Mouse (Mus musculus): ENCODE measurements at regions not wholly inside any gene's neighbourhood (a gene's known extent, or its start where the extent isn't known, plus 50 kb on each side); places are given as distances from the start of the nearest gene placed in this dataset.

GRCm38 (mm10) chr13:43938611-43939010 is 154.0 kb downstream of the Cd83 start:
- H3K4me3 ChIP-seq (ENCODE audit: insufficient read depth, low read length) = no peak overlapping the region
- TF ChIP-seq CTCF (IDR thresholded peaks at IDR 0.05; ENCODE audit: extremely low read depth, insufficient read depth, low read length) (no peak), POLR2A (IDR thresholded peaks at IDR 0.05; ENCODE audit: extremely low read depth, insufficient read depth, low read length) (no peak)
- H3K4me1 ChIP-seq (ENCODE audit: control insufficient read depth, insufficient read depth, low read length) = peaks cover 3% of the 10 kb centered on the region
- H3K27ac ChIP-seq (ENCODE audit: insufficient read depth, low read length) = no peak overlapping the region

GRCm38 (mm10) chr13:43939375-43939774 is 154.8 kb downstream of the Cd83 start:
- H3K27ac ChIP-seq (ENCODE audit: insufficient read depth, low read length) = no peak overlapping the region
- TF ChIP-seq CTCF (IDR thresholded peaks at IDR 0.05; ENCODE audit: extremely low read depth, insufficient read depth, low read length) (no peak), POLR2A (IDR thresholded peaks at IDR 0.05; ENCODE audit: extremely low read depth, insufficient read depth, low read length) (no peak)
- peaks cover 3% of the 10 kb centered on the region for H3K4me1 ChIP-seq (ENCODE audit: control insufficient read depth, insufficient read depth, low read length)
- H3K4me3 ChIP-seq (ENCODE audit: insufficient read depth, low read length) = no peak overlapping the region

- TF ChIP-seq CTCF (IDR thresholded peaks at IDR 0.05; ENCODE audit: extremely low read depth, insufficient read depth, low read length) = no peak
- no peak for TF ChIP-seq POLR2A (IDR thresholded peaks at IDR 0.05; ENCODE audit: extremely low read depth, insufficient read depth, low read length)
- Histone ChIP-seq H3K4me1 (ENCODE audit: control insufficient read depth, insufficient read depth, low read length) (no peaks in the 10 kb centered on the region; the same call in 1 of the 2 replicates), H3K4me3 (ENCODE audit: insufficient read depth, low read length) (no peak overlapping the region), H3K27ac (ENCODE audit: insufficient read depth, low read length) (no peak overlapping the region)
Measured at GRCm38 (mm10) chr13:43941731-43942130, 157.2 kb downstream of the Cd83 start.

GRCm38 (mm10) chr13:43948606-43949005 is 164.0 kb downstream of the Cd83 start:
- Histone ChIP-seq H3K4me3 (ENCODE audit: insufficient read depth, low read length) (no peak overlapping the region), H3K27ac (ENCODE audit: insufficient read depth, low read length) (no peak overlapping the region), H3K4me1 (ENCODE audit: control insufficient read depth, insufficient read depth, low read length) (no peaks in the 10 kb centered on the region)
- TF ChIP-seq CTCF (IDR thresholded peaks at IDR 0.05; ENCODE audit: extremely low read depth, insufficient read depth, low read length) (no peak), POLR2A (IDR thresholded peaks at IDR 0.05; ENCODE audit: extremely low read depth, insufficient read depth, low read length) (no peak)

DNA sequence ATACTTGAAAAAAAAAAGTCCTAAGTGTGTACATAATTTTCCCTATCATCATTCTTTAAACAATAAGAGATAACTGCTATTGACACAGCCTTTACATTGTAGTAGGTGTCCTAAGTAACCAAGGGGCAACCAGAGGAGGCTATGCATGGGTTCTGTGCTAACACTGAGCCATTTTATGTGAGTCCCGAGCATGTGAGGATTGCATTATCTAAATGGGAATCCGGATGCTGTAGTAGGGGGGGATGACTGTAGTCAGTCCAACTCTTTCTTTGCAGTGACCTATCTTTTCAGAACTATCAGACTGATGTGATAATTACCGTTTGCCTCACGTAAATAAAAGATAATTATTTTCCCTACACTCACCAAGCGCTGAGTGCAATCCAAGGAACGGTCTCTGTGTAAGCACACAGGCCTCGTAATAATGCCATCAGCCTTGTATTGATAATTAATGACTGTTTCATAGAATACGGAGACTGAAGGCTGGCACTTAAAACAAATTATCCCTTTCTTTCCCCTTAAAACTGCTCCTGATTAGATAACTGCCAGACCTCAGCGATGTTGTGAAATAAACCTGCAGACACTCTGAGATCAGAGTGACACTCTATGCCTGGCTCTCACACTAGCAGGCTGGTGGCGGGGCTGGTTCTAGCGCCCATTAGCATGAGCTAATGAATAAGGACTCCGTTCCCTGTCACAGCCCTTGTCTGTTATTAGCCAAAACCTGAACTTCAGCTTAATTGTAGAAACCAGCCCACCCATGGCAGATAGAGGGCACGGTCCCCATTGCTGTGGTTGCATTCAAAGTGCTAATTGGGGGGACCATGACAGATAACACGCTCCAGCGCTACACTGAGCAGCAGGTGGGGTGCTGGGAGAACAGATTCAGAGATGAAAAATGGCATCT is 165.4 kb downstream of the Cd83 start:
- Histone ChIP-seq H3K27ac (ENCODE audit: insufficient read depth, low read length) (no peak overlapping the region), H3K4me1 (ENCODE audit: control insufficient read depth, insufficient read depth, low read length) (no peaks in the 10 kb centered on the region), H3K4me3 (ENCODE audit: insufficient read depth, low read length) (no peak overlapping the region)
- TF ChIP-seq CTCF (IDR thresholded peaks at IDR 0.05; ENCODE audit: extremely low read depth, insufficient read depth, low read length) (no peak), POLR2A (IDR thresholded peaks at IDR 0.05; ENCODE audit: extremely low read depth, insufficient read depth, low read length) (no peak)

DNA sequence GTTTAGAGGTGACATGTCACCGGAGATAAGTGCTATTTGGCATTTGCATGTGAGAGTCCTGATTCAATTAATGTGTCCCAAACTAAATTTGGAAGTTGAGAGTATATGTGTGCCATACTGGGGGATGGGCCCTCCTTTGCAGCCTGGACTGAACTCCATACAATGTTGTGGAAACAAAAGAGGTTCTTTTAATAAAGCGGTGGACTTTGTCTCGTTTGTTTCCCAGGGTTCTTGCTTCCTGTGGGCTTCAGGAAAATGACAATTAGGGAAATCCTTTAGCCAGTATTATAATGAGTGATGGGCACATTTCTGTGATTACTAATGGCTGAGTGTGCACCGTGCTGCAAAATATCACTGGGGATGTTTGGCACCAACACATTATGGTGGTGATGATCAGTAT is 167.9 kb downstream of the Cd83 start:
- Histone ChIP-seq H3K4me3 (ENCODE audit: insufficient read depth, low read length) (no peak overlapping the region), H3K27ac (ENCODE audit: insufficient read depth, low read length) (no peak overlapping the region), H3K4me1 (ENCODE audit: control insufficient read depth, insufficient read depth, low read length) (no peaks in the 10 kb centered on the region)
- TF ChIP-seq POLR2A (IDR thresholded peaks at IDR 0.05; ENCODE audit: extremely low read depth, insufficient read depth, low read length) (no peak), CTCF (IDR thresholded peaks at IDR 0.05; ENCODE audit: extremely low read depth, insufficient read depth, low read length) (no peak)

DNA sequence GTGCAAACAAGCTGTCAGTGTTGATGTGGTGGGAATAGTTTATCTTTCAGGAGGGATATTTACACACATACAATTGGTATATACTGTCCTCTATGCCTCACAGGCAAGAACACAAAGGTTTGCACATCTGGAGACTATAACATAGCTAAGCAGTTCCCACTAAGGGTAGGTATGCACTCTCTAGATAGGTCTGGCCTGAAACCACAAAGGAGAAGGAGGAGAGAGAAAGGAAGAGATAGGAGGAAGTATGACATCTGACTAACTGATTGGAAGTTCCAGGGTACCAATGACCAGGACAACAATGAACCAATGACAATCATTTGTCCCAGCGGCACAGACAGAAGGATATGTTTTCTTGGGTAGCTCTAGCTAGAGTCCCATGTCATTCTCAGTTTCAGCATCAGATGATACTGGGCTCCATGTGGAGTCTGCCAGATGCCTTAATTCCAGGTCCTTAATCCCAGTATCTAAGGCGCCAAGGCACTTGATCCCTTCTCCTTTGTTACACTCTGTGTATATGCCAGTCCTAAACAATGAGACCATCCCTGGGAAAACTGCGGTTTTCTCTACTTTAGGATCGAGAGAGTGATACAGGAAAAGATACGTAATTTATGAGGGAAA is 168.5 kb downstream of the Cd83 start:
- no peak overlapping the region for H3K4me3 ChIP-seq (ENCODE audit: insufficient read depth, low read length)
- no peak overlapping the region for H3K27ac ChIP-seq (ENCODE audit: insufficient read depth, low read length)
- TF ChIP-seq POLR2A (IDR thresholded peaks at IDR 0.05; ENCODE audit: extremely low read depth, insufficient read depth, low read length) (no peak), CTCF (IDR thresholded peaks at IDR 0.05; ENCODE audit: extremely low read depth, insufficient read depth, low read length) (no peak)
- no peaks in the 10 kb centered on the region for H3K4me1 ChIP-seq (ENCODE audit: control insufficient read depth, insufficient read depth, low read length)

GRCm38 (mm10) chr13:43954714-43955393 is 170.3 kb downstream of the Cd83 start:
- no peak overlapping the region for H3K4me3 ChIP-seq (ENCODE audit: insufficient read depth, low read length)
- no peak for TF ChIP-seq CTCF (IDR thresholded peaks at IDR 0.05; ENCODE audit: extremely low read depth, insufficient read depth, low read length)
- TF ChIP-seq POLR2A (IDR thresholded peaks at IDR 0.05; ENCODE audit: extremely low read depth, insufficient read depth, low read length) = no peak
- H3K27ac ChIP-seq (ENCODE audit: insufficient read depth, low read length) = no peak overlapping the region
- H3K4me1 ChIP-seq (ENCODE audit: control insufficient read depth, insufficient read depth, low read length) = 0 out of 2 replicates have a peak, but pooled peaks cover 1% of the 10 kb centered on the region

GRCm38 (mm10) chr13:43957046-43957445 is 172.5 kb downstream of the Cd83 start:
- Histone ChIP-seq H3K4me3 (ENCODE audit: insufficient read depth, low read length) (no peak overlapping the region), H3K4me1 (ENCODE audit: control insufficient read depth, insufficient read depth, low read length) (0 out of 2 replicates have a peak, but pooled peaks cover 1% of the 10 kb centered on the region)
- TF ChIP-seq POLR2A (IDR thresholded peaks at IDR 0.05; ENCODE audit: extremely low read depth, insufficient read depth, low read length) (no peak), CTCF (IDR thresholded peaks at IDR 0.05; ENCODE audit: extremely low read depth, insufficient read depth, low read length) (no peak)

More at GRCm38 (mm10) chr13:43957046-43957445, 172.5 kb downstream of the Cd83 start:
- H3K27ac ChIP-seq (ENCODE audit: insufficient read depth, low read length) = no peak overlapping the region
